Mouse (Mus musculus) testis, adult 2 months (tissue): ENCODE data around the gene Timm8a2. TPM values are rescaled to one million over a fixed set of nuclear protein-coding genes. Genes with fewer than 3 reads are reported as not detected.

Source experiments
- H3K27ac ChIP-seq: fragments of 200-500 bp; 2 replicates; pipeline ENCODE4 v1.5.1; 2012; ENCODE audit warnings: low read depth, low read length; ENCODE audit not compliant: control insufficient read depth, insufficient read depth
- H3K27me3 ChIP-seq: fragments of 200-500 bp; 2 replicates; pipeline ENCODE4 v1.6.1; 2012; ENCODE audit warnings: mild to moderate bottlenecking, low read length, moderate library complexity; ENCODE audit not compliant: control insufficient read depth, insufficient read depth
- H3K36me3 ChIP-seq: fragments of 200-500 bp; 2 replicates; pipeline ENCODE4 v1.6.1; 2012; ENCODE audit warnings: mild to moderate bottlenecking, low read length; ENCODE audit not compliant: control insufficient read depth, insufficient read depth
- H3K4me1 ChIP-seq: fragments of 200-500 bp; 2 replicates; pipeline ENCODE4 v1.6.1; 2012; ENCODE audit warnings: low read length; ENCODE audit not compliant: control insufficient read depth, insufficient read depth
- H3K4me3 ChIP-seq: fragments of 200-500 bp; 2 replicates; pipeline ENCODE4 v1.5.1; 2012; ENCODE audit warnings: low read depth, mild to moderate bottlenecking, low read length, moderate library complexity, mixed read lengths; ENCODE audit not compliant: control insufficient read depth
- CTCF ChIP-seq: fragments of 200-500 bp; IDR thresholded peaks from 2 replicates; pipeline ENCODE4 v1.5.1; 2012; ENCODE audit warnings: low read depth, mild to moderate bottlenecking, inconsistent platforms, low read length, moderate library complexity; ENCODE audit not compliant: control insufficient read depth, insufficient read depth, insufficient replicate concordance
- POLR2A ChIP-seq: fragments of 200-500 bp; IDR thresholded peaks from 2 replicates; pipeline ENCODE4 v1.6.1; 2012; ENCODE audit warnings: low read depth, mild to moderate bottlenecking, inconsistent platforms, low read length, moderate library complexity; ENCODE audit not compliant: control insufficient read depth
- polyA plus RNA-seq: library from polyadenylated mRNA; depleted of rRNA; stranded (reverse); fragments of >200 nt; gene quantifications from 2 replicates; pipeline ENCODE4 v1.2.3, GENCODE M21; 2012

The Timm8a2 gene
- polyA plus RNA-seq, 1 experiment: 25.2 TPM

DNA sequence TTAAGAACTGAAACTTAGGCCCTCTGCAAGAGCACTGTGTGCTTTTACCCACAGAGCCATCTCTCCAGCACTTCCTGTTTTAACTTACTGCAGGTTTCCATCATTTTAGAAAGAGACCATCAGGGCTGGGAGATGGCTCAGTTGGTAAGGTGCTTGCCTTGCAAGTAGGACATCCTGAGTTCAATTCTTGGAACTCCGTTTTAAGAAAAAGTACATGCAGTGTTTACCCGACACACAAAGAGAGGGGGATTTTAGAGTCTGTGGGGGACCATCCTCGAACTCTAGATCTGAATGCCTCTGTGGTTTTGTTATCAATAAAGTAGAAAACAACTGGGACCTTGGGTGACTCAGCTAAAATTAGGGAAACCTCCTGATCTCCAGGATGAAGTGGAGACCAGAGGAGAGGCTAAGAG lies 6.9 kb downstream of the Timm8a2 start:
- Histone ChIP-seq H3K36me3 (no peaks in the 10 kb centered on the region), H3K27me3 (no peaks in the 10 kb centered on the region), H3K27ac (no peak overlapping the region), H3K4me3 (no peak overlapping the region), H3K4me1 (no peaks in the 10 kb centered on the region)
- TF ChIP-seq POLR2A (no peak), CTCF (no peak)

DNA sequence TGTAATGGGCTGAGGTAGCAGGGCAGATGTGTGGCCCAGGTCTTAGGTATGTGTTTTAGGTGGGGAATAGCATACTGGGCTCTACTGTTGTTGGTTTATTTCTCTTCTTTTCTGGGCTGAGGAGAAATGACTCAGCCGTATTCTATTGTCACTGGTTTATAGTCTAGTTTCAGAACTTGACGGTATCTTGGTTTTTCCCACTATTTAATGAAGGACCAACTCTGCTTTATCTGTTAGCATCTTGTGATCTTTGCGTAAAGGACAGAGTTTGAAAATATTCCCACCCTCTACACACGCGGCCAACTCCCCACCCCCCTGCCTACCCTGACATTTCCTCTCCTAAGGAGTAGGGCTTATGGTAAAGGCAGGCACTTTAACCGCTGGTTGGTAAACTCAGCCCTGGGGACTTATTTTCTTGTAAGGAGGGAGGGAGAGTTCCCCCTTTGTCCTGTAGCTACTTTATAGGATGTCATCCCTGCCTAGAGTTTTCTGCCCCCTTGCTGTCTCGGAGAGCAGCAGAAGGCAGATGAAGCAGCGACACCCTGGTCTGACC lies 7.7 kb downstream of the Timm8a2 start:
- TF ChIP-seq POLR2A: no peak
- no peak for TF ChIP-seq CTCF
- Histone ChIP-seq H3K36me3 (no peaks in the 10 kb centered on the region), H3K27ac (no peak overlapping the region), H3K4me1 (no peaks in the 10 kb centered on the region), H3K27me3 (no peaks in the 10 kb centered on the region), H3K4me3 (no peak overlapping the region)

DNA sequence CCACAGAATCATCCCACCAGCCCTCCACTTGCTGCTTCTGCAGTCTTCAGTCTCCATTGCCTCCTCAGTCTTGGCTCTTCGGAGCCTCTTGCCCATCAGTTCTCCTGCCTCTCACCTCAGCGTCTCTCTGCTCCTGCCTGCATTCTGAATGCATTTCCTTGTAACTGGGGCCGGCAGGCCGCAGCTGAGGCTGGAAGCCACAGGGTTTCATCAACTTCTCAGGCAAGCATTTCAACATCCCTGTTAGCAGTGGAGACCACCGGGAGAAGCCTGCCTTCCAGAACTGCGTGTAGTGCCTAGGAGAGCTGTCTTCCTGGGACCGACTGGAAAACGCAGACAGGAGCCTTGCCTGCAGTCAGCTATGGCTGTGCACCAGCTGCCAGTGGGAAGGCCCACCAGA lies 13.3 kb downstream of the Timm8a2 start:
- Histone ChIP-seq H3K27ac (no peak overlapping the region), H3K4me1 (no peaks in the 10 kb centered on the region), H3K4me3 (no peak overlapping the region), H3K36me3 (no peaks in the 10 kb centered on the region), H3K27me3 (no peaks in the 10 kb centered on the region)
- TF ChIP-seq POLR2A: no peak
- no peak for TF ChIP-seq CTCF

DNA sequence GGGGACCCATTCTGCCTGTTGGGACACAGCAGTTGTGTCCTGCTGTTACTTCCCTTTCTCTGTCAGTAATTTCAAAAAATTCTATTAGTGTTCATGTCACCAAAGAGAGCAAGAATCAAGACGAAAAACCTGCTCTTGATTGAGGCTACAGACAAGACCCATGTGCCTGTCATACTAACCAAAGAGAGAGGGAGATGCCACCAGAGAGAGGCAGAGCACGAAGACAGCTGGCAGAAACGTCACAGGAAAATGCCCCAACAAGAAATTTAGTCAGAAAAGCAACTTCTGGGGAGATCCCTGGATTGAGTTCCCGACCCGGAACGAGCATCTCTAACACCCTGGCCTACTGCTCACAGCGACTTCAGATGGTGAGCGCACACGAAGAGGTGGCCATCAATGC lies 14.3 kb downstream of the Timm8a2 start:
- Histone ChIP-seq H3K4me1 (no peaks in the 10 kb centered on the region), H3K27me3 (no peaks in the 10 kb centered on the region), H3K36me3 (no peaks in the 10 kb centered on the region), H3K27ac (no peak overlapping the region), H3K4me3 (no peak overlapping the region)
- TF ChIP-seq CTCF (no peak), POLR2A (no peak)

DNA sequence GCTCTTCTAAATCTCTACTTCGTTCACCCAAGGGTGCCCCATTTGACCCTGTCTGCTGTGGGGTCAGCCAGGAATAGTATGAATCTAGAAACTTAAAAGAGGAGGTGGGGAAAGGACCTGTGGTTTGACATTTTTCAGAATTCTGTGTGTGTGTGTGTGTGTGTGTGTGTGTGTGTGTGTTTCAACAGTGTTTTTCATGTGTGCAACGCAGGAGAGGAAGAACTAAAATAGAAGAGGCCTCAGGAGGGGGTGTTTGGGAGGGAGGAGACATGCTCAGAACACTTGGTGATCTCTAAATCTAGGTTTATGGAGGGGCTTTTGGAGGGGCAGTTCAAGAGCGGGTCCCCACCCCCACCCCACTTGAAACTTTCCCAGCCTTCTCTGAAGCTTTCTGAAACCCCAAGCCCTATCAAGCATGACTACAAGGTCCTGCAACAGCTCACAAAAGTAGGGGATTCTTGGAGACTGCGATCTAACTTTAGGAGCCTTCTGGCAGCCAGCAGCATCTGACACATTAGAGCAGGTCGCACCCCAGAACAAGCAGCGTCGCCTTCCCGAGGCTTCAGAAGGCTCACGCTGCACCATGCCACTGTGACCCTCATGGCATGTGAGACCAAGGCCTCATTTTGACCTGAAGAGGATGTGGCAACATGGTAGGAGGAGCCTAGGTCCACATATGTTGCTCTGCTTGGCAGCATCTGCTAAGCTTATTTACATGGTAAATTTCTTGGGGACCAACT lies 18.6 kb downstream of the Timm8a2 start:
- H3K27ac ChIP-seq: no peak overlapping the region
- H3K27me3 ChIP-seq: no peaks in the 10 kb centered on the region
- no peaks in the 10 kb centered on the region for H3K36me3 ChIP-seq
- H3K4me3 ChIP-seq: no peak overlapping the region
- H3K4me1 ChIP-seq: no peaks in the 10 kb centered on the region
- TF ChIP-seq CTCF (no peak), POLR2A (no peak)

DNA sequence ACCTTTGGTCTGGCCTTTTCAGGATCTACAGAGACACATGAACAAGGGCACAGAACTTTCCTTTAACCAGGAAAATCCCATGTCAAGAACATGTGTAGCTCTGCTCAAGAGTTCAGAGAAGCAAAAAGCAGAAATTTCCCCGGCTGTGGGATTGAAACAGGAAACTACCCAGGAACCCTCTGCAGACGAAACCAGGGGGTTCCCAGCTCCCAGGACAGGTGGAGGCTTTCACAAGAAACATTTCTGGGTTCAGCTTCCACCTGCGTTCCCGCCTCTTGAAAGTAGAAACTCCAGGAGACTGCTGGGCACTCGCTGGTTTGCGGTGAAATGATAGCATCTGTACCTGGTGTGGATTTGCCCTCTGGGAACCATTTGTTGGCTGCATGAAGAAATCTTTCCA lies 22.4 kb downstream of the Timm8a2 start:
- TF ChIP-seq CTCF (no peak), POLR2A (no peak)
- Histone ChIP-seq H3K4me1 (no peaks in the 10 kb centered on the region), H3K27ac (no peak overlapping the region), H3K4me3 (no peak overlapping the region), H3K27me3 (no peaks in the 10 kb centered on the region), H3K36me3 (no peaks in the 10 kb centered on the region)

DNA sequence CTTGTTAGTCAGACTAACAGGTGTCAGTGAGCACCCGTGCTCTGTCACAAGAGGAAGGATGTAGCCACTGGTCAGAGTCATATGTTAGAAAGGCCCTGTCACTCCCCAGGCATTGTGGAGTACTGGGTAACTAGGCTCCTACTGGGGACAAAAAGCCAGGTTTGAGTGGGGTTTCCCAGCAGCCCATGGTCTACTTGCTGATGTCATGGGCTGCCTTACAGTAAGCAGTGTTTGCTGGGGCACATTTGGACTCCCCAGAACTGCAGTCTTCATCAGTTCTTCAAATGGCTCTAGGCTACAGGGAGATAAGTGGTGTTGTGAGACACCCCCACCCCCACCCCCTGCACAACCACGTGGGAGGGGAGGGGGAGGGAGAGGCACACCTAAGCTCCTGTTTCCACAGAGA lies 23.5 kb downstream of the Timm8a2 start:
- Histone ChIP-seq H3K36me3 (no peaks in the 10 kb centered on the region), H3K27ac (no peak overlapping the region), H3K4me3 (no peak overlapping the region), H3K4me1 (no peaks in the 10 kb centered on the region), H3K27me3 (no peaks in the 10 kb centered on the region)
- no peak for TF ChIP-seq CTCF
- TF ChIP-seq POLR2A: no peak
